Mouse (Mus musculus) hindbrain, embryonic 16.5 days (tissue): Measurements from ENCODE around the gene Aig1. TPM values are rescaled to one million over a fixed set of nuclear protein-coding genes. Genes with fewer than 3 reads are reported as not detected.

Experiments used
- ATAC-seq: fragments of 200-750 bp; cut with Nextera tagmentation; 2 replicates; pipeline ENCODE4 v1.8.0; 2017; ENCODE audit warnings: moderate TSS enrichment, moderate library complexity
- H3K27ac ChIP-seq: fragments of 300-500 bp; sonication (generic); 2 replicates; pipeline ENCODE4 v1.5.1; 2014; ENCODE audit warnings: low read depth, mild to moderate bottlenecking, control low read depth, low read length, moderate library complexity
- H3K27me3 ChIP-seq: fragments of 300-500 bp; sonication (generic); replicated peaks from 2 replicates; pipeline ENCODE4 v1.6.1; 2014; ENCODE audit warnings: low read length; ENCODE audit not compliant: control insufficient read depth, insufficient read depth
- H3K36me3 ChIP-seq: fragments of 300-500 bp; sonication (generic); 2 replicates; pipeline ENCODE4 v1.6.1; 2014; ENCODE audit warnings: mild to moderate bottlenecking, low read length, moderate library complexity, mixed read lengths; ENCODE audit not compliant: control insufficient read depth, insufficient read depth
- H3K4me1 ChIP-seq: fragments of 300-500 bp; sonication (generic); 2 replicates; pipeline ENCODE4 v1.6.1; 2014; ENCODE audit warnings: low read depth, low read length; ENCODE audit not compliant: control insufficient read depth, insufficient read depth
- H3K4me2 ChIP-seq: fragments of 300-500 bp; sonication (generic); 2 replicates; pipeline ENCODE4 v1.6.1; 2014; ENCODE audit warnings: mild to moderate bottlenecking, low read length, control low read depth, moderate library complexity
- H3K4me3 ChIP-seq: fragments of 300-500 bp; sonication (generic); 2 replicates; pipeline ENCODE4 v1.5.1; 2014; ENCODE audit warnings: mild to moderate bottlenecking, low read length, control low read depth, moderate library complexity
- H3K9ac ChIP-seq: fragments of 300-500 bp; sonication (generic); 2 replicates; pipeline ENCODE4 v1.6.1; 2014; ENCODE audit warnings: low read depth, mild to moderate bottlenecking, control low read depth, low read length, moderate library complexity
- H3K9me3 ChIP-seq: fragments of 300-500 bp; sonication (generic); 2 replicates; pipeline ENCODE4 v1.6.1; 2014; ENCODE audit warnings: mild to moderate bottlenecking, low read length, moderate library complexity; ENCODE audit not compliant: control insufficient read depth
- WGBS: fragments of 180-500 bp; shearing (Covaris S2); extraction: QIAGEN DNeasy Blood & Tissue Kit; methylation state at CpG from one replicate; pipeline ENCODE4 v1.1.7; 2014; 5-methylcytosine and 5-hydroxymethylcytosine counted together
- polyA plus RNA-seq: library from polyadenylated mRNA; unstranded; fragments of >200 nt; fragmentation: Nextera tagmentation; extraction: Ambion mirVana; gene quantifications from 2 replicates; pipeline ENCODE4 v1.2.1, GENCODE M21; 2015

Gene Aig1
- polyA plus RNA-seq, 1 experiment from 2014 or later, result 116 TPM

GRCm38 (mm10) chr10:13667166-13667696, 201.5 kb downstream of the Aig1 start:
- Histone ChIP-seq H3K36me3 (no peaks in the 10 kb centered on the region), H3K27me3 (no peaks in the 10 kb centered on the region), H3K9ac (no peak overlapping the region), H3K27ac (no peak overlapping the region), H3K9me3 (no peaks in the 10 kb centered on the region; the same call in 1 of the 2 replicates), H3K4me1 (no peaks in the 10 kb centered on the region), H3K4me3 (no peak overlapping the region), H3K4me2 (no peak overlapping the region)
- ATAC-seq, result no peak
- WGBS, result 79% methylated on average over 10 of the region's 10 CpGs

- H3K4me1 ChIP-seq, result no peaks in the 10 kb centered on the region
- H3K27ac ChIP-seq, result no peak overlapping the region
- no peak for ATAC-seq
- H3K27me3 ChIP-seq, result no peaks in the 10 kb centered on the region
- H3K4me2 ChIP-seq, result no peak overlapping the region
- no peak overlapping the region for H3K4me3 ChIP-seq
- H3K9me3 ChIP-seq, result no peaks in the 10 kb centered on the region
- no peak overlapping the region for H3K9ac ChIP-seq
- no peaks in the 10 kb centered on the region for H3K36me3 ChIP-seq
These were observed 205.3 kb downstream of the Aig1 start for GRCm38 (mm10) chr10:13663476-13663875.

GRCm38 (mm10) chr10:13659778-13660177, 209.0 kb downstream of the Aig1 start:
- Histone ChIP-seq H3K9me3 (no peaks in the 10 kb centered on the region), H3K36me3 (no peaks in the 10 kb centered on the region), H3K4me1 (no peaks in the 10 kb centered on the region), H3K9ac (no peak overlapping the region), H3K27ac (no peak overlapping the region), H3K4me2 (no peak overlapping the region), H3K4me3 (no peak overlapping the region), H3K27me3 (no peaks in the 10 kb centered on the region)
- 29% methylated on average over 2 of the region's 2 CpGs for WGBS
- ATAC-seq, result no peak

GRCm38 (mm10) chr10:13653739-13654462, 214.9 kb downstream of the Aig1 start:
- Histone ChIP-seq H3K4me1 (no peaks in the 10 kb centered on the region), H3K4me2 (no peak overlapping the region), H3K27me3 (no peaks in the 10 kb centered on the region), H3K27ac (no peak overlapping the region), H3K36me3 (no peaks in the 10 kb centered on the region), H3K9ac (no peak overlapping the region), H3K9me3 (no peaks in the 10 kb centered on the region), H3K4me3 (no peak overlapping the region)
- 83% methylated on average over 10 of the region's 10 CpGs for WGBS
- no peak for ATAC-seq

GRCm38 (mm10) chr10:13653326-13653725, 215.5 kb downstream of the Aig1 start:
- no peak overlapping the region for H3K27ac ChIP-seq
- ATAC-seq, result no peak

GRCm38 (mm10) chr10:13652061-13652460, 216.7 kb downstream of the Aig1 start:
- Histone ChIP-seq H3K36me3 (no peaks in the 10 kb centered on the region), H3K27ac (no peak overlapping the region), H3K9ac (no peak overlapping the region), H3K4me3 (no peak overlapping the region), H3K4me2 (no peak overlapping the region), H3K9me3 (no peaks in the 10 kb centered on the region), H3K4me1 (no peaks in the 10 kb centered on the region), H3K27me3 (no peaks in the 10 kb centered on the region)
- 91% methylated on average over 4 of the region's 4 CpGs for WGBS
- ATAC-seq, result no peak

More at GRCm38 (mm10) chr10:13653326-13653725, 215.5 kb downstream of the Aig1 start:
- H3K36me3 ChIP-seq, result no peaks in the 10 kb centered on the region
- no peak overlapping the region for H3K4me3 ChIP-seq
- H3K4me1 ChIP-seq, result no peaks in the 10 kb centered on the region
- no peaks in the 10 kb centered on the region for H3K27me3 ChIP-seq
- H3K4me2 ChIP-seq, result no peak overlapping the region
- no peak overlapping the region for H3K9ac ChIP-seq
- H3K9me3 ChIP-seq, result no peaks in the 10 kb centered on the region
- WGBS, result 71% methylated on average over 7 of the region's 7 CpGs

- no peaks in the 10 kb centered on the region for H3K9me3 ChIP-seq
- no peak overlapping the region for H3K4me2 ChIP-seq
- no peak for ATAC-seq
- no peaks in the 10 kb centered on the region for H3K27me3 ChIP-seq
- no peak overlapping the region for H3K4me3 ChIP-seq
- H3K36me3 ChIP-seq, result peaks cover 3% of the 10 kb centered on the region; the same call in 1 of the 2 replicates
- H3K27ac ChIP-seq, result no peak overlapping the region
- 23% methylated on average over 7 of the region's 7 CpGs for WGBS
- H3K9ac ChIP-seq, result no peak overlapping the region
- no peaks in the 10 kb centered on the region for H3K4me1 ChIP-seq
These were observed 227.0 kb downstream of the Aig1 start for GRCm38 (mm10) chr10:13641750-13642149.

GRCm38 (mm10) chr10:13631796-13632195, 237.0 kb downstream of the Aig1 start:
- no peaks in the 10 kb centered on the region for H3K36me3 ChIP-seq
- no peaks in the 10 kb centered on the region for H3K27me3 ChIP-seq
- peaks cover 3% of the 10 kb centered on the region; the same call in 1 of the 2 replicates for H3K9me3 ChIP-seq
- H3K4me3 ChIP-seq, result no peak overlapping the region
- H3K4me1 ChIP-seq, result no peaks in the 10 kb centered on the region
- 52% methylated on average over 3 of the region's 3 CpGs for WGBS
- H3K27ac ChIP-seq, result no peak overlapping the region
- ATAC-seq, result peak; percentile 52; the same call in 1 of the 2 replicates
- no peak overlapping the region for H3K9ac ChIP-seq
- no peak overlapping the region for H3K4me2 ChIP-seq

GRCm38 (mm10) chr10:13623735-13624134, 245.0 kb downstream of the Aig1 start:
- Histone ChIP-seq H3K9ac (no peak overlapping the region), H3K4me2 (no peak overlapping the region), H3K9me3 (no peaks in the 10 kb centered on the region), H3K27ac (no peak overlapping the region), H3K27me3 (no peaks in the 10 kb centered on the region), H3K4me3 (no peak overlapping the region), H3K4me1 (no peaks in the 10 kb centered on the region), H3K36me3 (no peaks in the 10 kb centered on the region)
- 72% methylated on average over 5 of the region's 5 CpGs for WGBS
- peak; percentile 79 for ATAC-seq
